Mouse (Mus musculus) lung, embryonic 14.5 days (tissue): Measurements from ENCODE around the gene Nmbr. TPM values are rescaled to one million over a fixed set of nuclear protein-coding genes. Genes with fewer than 3 reads are reported as not detected.

Experiments used
- ATAC-seq: fragments of 200-750 bp; cut with Nextera tagmentation; 2 replicates; pipeline ENCODE4 v1.8.0; 2017; ENCODE audit warnings: mild to moderate bottlenecking, moderate TSS enrichment, moderate library complexity; ENCODE audit not compliant: insufficient read depth
- DNase-seq: peaks from one replicate; pipeline ENCODE4 v3.0.0-alpha.2; 2015
- H3K27ac ChIP-seq: fragments of 300-500 bp; sonication (generic); 2 replicates; pipeline ENCODE4 v1.5.1; 2014; ENCODE audit warnings: low read depth, mild to moderate bottlenecking, moderate library complexity
- H3K27me3 ChIP-seq: fragments of 300-500 bp; sonication (generic); 2 replicates; pipeline ENCODE4 v1.6.1; 2014; ENCODE audit warnings: low read length, control low read depth; ENCODE audit not compliant: insufficient read depth
- H3K36me3 ChIP-seq: fragments of 300-500 bp; sonication (generic); 2 replicates; pipeline ENCODE4 v1.6.1; 2014; ENCODE audit warnings: control low read depth; ENCODE audit not compliant: insufficient read depth
- H3K4me1 ChIP-seq: fragments of 300-500 bp; sonication (generic); 2 replicates; pipeline ENCODE4 v1.6.1; 2014; ENCODE audit warnings: antibody characterized with exemption, control low read depth; ENCODE audit not compliant: insufficient read depth
- H3K4me2 ChIP-seq: fragments of 300-500 bp; sonication (generic); 2 replicates; pipeline ENCODE4 v1.6.1; 2014; ENCODE audit warnings: mild to moderate bottlenecking
- H3K4me3 ChIP-seq: fragments of 300-500 bp; sonication (generic); 2 replicates; pipeline ENCODE4 v1.5.1; 2014; ENCODE audit warnings: low read depth, low read length
- H3K9ac ChIP-seq: fragments of 300-500 bp; sonication (generic); 2 replicates; pipeline ENCODE4 v1.6.1; 2014
- H3K9me3 ChIP-seq: fragments of 300-500 bp; sonication (generic); 2 replicates; pipeline ENCODE4 v1.6.1; 2016; ENCODE audit warnings: low read depth, low read length, control low read depth
- CTCF ChIP-seq: IDR thresholded peaks from 2 replicates; pipeline ENCODE4 v1.5.1; 2016; ENCODE audit warnings: antibody characterized with exemption, low read depth
- WGBS: fragments of 180-500 bp; shearing (Covaris S2); extraction: QIAGEN DNeasy Blood & Tissue Kit; methylation state at CpG from one replicate; pipeline ENCODE4 v1.1.7; 2014; 5-methylcytosine and 5-hydroxymethylcytosine counted together
- polyA plus RNA-seq: library from polyadenylated mRNA; unstranded; fragments of >200 nt; fragmentation: Nextera tagmentation; extraction: Ambion mirVana; gene quantifications from 2 replicates; pipeline ENCODE4 v1.2.1, GENCODE M21; 2014

The Nmbr gene
- polyA plus RNA-seq, 1 experiment from 2014 or later, result 0.57 TPM

DNA sequence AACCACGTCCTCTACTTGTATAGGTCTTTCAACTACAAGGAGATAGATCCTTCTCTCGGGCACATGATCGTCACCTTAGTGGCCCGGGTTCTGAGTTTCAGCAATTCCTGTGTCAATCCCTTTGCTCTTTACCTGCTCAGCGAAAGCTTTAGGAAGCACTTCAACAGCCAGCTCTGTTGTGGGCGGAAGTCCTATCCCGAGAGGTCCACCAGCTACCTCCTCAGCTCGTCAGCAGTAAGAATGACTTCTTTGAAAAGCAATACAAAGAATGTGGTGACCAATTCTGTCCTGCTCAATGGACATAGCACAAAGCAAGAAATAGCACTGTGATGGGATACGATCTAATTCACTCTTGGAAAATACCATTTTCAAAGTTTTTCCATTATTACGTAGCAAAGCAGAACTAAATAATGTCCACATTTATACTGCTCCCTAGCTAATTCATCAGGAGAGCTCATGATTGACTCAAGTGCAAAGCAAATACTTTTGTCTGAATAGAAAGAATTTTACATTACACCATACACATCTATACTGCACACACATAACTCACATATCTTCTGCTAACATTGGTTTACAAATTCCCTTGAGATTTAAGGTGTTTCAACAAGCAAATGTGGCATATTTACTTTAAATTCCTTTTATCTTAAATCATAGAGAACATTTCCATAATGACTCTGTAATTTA, 65.0 kb downstream of the Nmbr start:
- H3K27ac ChIP-seq, result peak overlapping the region; percentile 58; the same call in 1 of the 2 replicates
- no peaks in the 10 kb centered on the region for H3K9me3 ChIP-seq
- H3K9ac ChIP-seq, result no peak overlapping the region
- no peak overlapping the region for H3K4me3 ChIP-seq
- H3K36me3 ChIP-seq, result no peaks in the 10 kb centered on the region
- TF ChIP-seq CTCF, result no peak
- H3K4me1 ChIP-seq, result no peaks in the 10 kb centered on the region
- DNase-seq (peak; percentile 23), ATAC-seq (peak; percentile 71; the same call in 1 of the 2 replicates)
- 68% methylated on average over 10 of the region's 10 CpGs for WGBS
- 0 out of 2 replicates have a peak overlapping the region, but pooled peaks have one; percentile 23 for H3K4me2 ChIP-seq
- no peaks in the 10 kb centered on the region for H3K27me3 ChIP-seq

DNA sequence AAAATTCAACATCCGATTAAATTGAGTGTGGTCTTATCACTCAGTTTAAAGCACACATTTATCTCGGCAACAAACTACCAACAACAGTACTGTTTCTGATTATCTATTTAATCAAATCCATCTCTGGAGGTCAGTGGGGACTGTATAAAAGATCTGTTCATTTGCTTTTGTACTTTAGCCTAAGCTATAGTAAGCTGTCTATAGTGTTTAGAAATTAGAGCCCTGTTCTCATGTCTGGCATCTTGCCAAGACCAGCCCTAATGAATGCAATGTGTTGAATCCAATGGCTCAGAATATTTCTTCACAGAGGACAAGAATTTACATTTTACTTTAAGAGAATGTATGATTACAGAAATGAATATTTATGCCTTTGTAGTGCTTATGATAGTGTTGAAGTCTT, 69.1 kb downstream of the Nmbr start:
- WGBS, result 50% methylated on average over 2 of the region's 2 CpGs
- Histone ChIP-seq H3K4me1 (no peaks in the 10 kb centered on the region), H3K9me3 (no peaks in the 10 kb centered on the region), H3K9ac (no peak overlapping the region), H3K36me3 (no peaks in the 10 kb centered on the region), H3K4me2 (no peak overlapping the region), H3K4me3 (no peak overlapping the region), H3K27ac (no peak overlapping the region), H3K27me3 (no peaks in the 10 kb centered on the region)
- no peak for TF ChIP-seq CTCF
- ATAC-seq (no peak), DNase-seq (peak; percentile 74)

GRCm38 (mm10) chr10:14789969-14790368, 84.6 kb downstream of the Nmbr start:
- no peaks in the 10 kb centered on the region for H3K27me3 ChIP-seq
- H3K4me2 ChIP-seq, result no peak overlapping the region
- ATAC-seq, result no peak
- H3K36me3 ChIP-seq, result no peaks in the 10 kb centered on the region
- H3K4me1 ChIP-seq, result no peaks in the 10 kb centered on the region
- no peak overlapping the region for H3K4me3 ChIP-seq
- no peaks in the 10 kb centered on the region for H3K9me3 ChIP-seq
- DNase-seq, result no peak
- no peak overlapping the region for H3K27ac ChIP-seq
- 60% methylated on average over 2 of the region's 2 CpGs for WGBS
- H3K9ac ChIP-seq, result no peak overlapping the region
- TF ChIP-seq CTCF, result no peak

DNA sequence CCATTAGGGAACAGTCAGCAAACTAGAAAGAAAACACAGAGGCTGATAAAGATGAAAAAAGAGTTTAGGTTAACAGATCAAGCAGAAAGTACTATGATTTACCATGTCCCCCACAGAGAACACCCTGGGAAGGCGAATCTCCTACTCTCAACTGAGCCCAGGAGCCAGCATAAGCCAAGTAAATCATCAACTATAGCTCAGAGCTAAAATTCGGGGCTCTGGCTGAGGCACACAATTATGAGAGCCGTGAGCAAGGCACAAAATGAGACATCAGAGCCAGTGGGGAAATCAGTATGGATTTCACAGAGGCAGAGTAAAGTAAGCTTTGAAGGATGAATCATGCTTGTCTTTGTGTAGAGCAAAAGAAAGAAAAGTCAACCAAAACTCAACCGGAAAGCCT, 111.6 kb downstream of the Nmbr start:
- H3K4me3 ChIP-seq, result no peak overlapping the region
- no peaks in the 10 kb centered on the region for H3K36me3 ChIP-seq
- ATAC-seq, result no peak
- no peak for TF ChIP-seq CTCF
- no peak overlapping the region for H3K27ac ChIP-seq
- no peak overlapping the region for H3K4me2 ChIP-seq
- no peaks in the 10 kb centered on the region for H3K27me3 ChIP-seq
- no peaks in the 10 kb centered on the region for H3K4me1 ChIP-seq
- WGBS, result 65% methylated on average over 4 of the region's 4 CpGs
- H3K9ac ChIP-seq, result no peak overlapping the region
- DNase-seq, result no peak
- H3K9me3 ChIP-seq, result no peaks in the 10 kb centered on the region

Other genes starting within 250 kb of the Nmbr start
- 22.9 and 26.2 TPM in 2 replicates for gene Adgrg6, start 159.9 kb upstream of the Nmbr start, polyA plus RNA-seq
- 111 and 117 TPM in 2 replicates for gene Vta1, start within 50 bp of the Nmbr start, polyA plus RNA-seq
- gene Gje1, start 12.6 kb downstream of the Nmbr start, polyA plus RNA-seq, result not detected in 2 replicates